Mouse (Mus musculus) B cell, adult 67 days (primary cell): Measurements from ENCODE around the gene Znrf1. TPM values are rescaled to one million over a fixed set of nuclear protein-coding genes. Genes with fewer than 3 reads are reported as not detected.

Experiments
- total RNA-seq, 2 experiments: library from RNA; stranded (reverse); gene quantifications; 4 replicates each; pipeline ENCODE4 v1.2.4; 2023

Gene Znrf1
- 10 to 100 TPM; 28.4 to 31.7 TPM for total RNA-seq

GRCm38 (mm10) chr8:111536031-111536977 lies at the start of gene Znrf1:
TSS of gene Znrf1 (plus strand) at chr8:111536097.

GRCm38 (mm10) chr8:111521713-111522429 lies 14.0 kb upstream of the Znrf1 start, which contains the start of gene Wdr59:
TSS of gene Wdr59 (minus strand) at chr8:111522092.

DNA sequence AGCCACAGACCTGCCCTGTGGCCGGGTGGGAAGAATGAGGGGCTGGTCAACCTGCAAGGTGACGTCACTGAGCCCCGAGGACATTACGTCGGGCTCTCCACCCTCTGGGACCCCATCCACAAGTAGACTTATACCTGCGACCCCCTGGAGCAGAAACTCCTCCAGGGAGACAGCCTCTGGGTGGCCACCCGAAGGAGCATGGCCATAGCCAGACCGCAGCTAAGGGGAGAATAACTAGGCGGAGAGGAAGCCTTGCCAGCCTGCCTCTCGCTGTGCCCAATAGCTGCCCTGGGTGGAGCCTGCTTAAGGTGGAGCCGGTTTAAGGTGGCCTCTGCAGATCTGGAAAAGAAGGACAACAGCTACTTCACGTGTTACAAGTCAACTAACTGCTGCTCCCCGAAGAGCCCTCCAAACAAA lies 94.2 kb downstream of the Znrf1 start, which contains the start of gene Ldhd:
Gene Ldhd, minus strand, starts transcription at position 270 of the 417 bp plus-strand sequence.

DNA sequence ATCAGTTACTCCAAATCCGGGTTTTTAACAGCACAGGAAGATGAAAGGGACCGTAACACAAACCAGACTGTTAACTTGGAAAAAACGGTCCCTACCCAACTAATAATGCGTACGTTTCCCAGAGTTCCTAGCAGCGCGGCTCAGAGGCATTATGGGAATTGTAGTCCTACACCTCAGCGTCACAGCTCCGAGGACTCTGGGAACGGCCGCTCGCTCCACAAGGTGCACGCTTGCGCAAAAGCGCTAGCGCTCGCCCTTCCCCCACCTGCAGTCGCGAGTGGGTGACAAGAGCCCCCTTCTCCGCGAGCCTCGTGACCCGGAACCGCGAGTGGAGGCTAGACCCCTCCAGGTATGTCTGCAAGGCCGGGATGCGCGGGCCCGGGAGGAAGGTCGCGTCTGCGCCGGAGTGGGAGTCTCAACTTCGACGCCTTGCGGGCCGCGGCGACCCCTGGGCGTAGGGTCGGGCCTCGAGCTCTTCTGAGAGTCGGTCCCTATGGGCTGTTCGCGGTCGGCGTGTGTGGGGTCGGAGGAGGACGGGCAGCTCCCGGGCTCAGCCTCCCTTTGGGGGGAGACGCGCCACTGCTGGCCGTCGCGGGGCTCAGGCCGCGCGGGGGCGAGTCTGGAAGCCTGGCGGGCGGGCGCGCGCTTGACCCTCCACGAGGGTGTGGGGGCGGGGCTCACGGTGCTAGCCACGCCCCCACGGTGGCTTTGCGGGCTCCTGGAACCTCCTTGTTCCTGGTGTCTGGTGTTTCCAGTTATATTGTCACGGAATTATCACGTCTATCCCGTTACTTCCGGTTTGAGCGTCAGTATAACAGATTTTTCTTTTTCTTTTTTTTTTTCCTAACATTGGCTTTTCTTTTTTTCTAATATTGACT lies 107.6 kb downstream of the Znrf1 start, which contains the start of gene Zfp1:
Gene Zfp1, plus strand, starts transcription at position 138 of the 878 bp plus-strand sequence.

Other genes with a start within 250 kb of the Znrf1 start
- 10 to 100 TPM; 38.7 to 40.9 TPM for gene Rfwd3, start 235.9 kb upstream of the Znrf1 start, total RNA-seq
- gene Mlkl, start 197.9 kb upstream of the Znrf1 start, total RNA-seq, result under 1 TPM in 1 of 2 experiments, not detected in 1; 0.44 TPM
- gene Fa2h, start 142.3 kb upstream of the Znrf1 start, total RNA-seq, result not detected
- gene Wdr59, start 14.0 kb upstream of the Znrf1 start, total RNA-seq, result 10 to 100 TPM; 16.6 to 17.5 TPM
- under 1 TPM in 1 of 2 experiments, not detected in 1; 0.23 TPM for gene Ldhd, start 94.3 kb downstream of the Znrf1 start, total RNA-seq
- gene Zfp1, start 107.3 kb downstream of the Znrf1 start, total RNA-seq, result 10 to 100 TPM; 19.4 to 25.5 TPM
- not detected for gene Ctrb1, start 154.9 kb downstream of the Znrf1 start, total RNA-seq
- under 1 TPM in 1 of 2 experiments, not detected in 1; 0.33 TPM for gene Bcar1, start 207.7 kb downstream of the Znrf1 start, total RNA-seq